Mouse (Mus musculus) lung, embryonic 15.5 days (tissue): ENCODE measurements around the gene Ttc6. TPM values are rescaled to one million over a fixed set of nuclear protein-coding genes. Genes with fewer than 3 reads are reported as not detected.

Experiments used
- ATAC-seq: fragments of 200-750 bp; cut with Nextera tagmentation; 2 replicates; pipeline ENCODE4 v1.8.0; 2017; ENCODE audit warnings: moderate number of reproducible peaks, borderline replicate concordance; ENCODE audit not compliant: low FRiP score, low TSS enrichment; ENCODE audit errors: extremely low read depth
- H3K27ac ChIP-seq: fragments of 300-500 bp; sonication (generic); 2 replicates; pipeline ENCODE4 v1.5.1; 2015; ENCODE audit warnings: moderate library complexity, mild to moderate bottlenecking, inconsistent platforms
- H3K27me3 ChIP-seq: fragments of 300-500 bp; sonication (generic); 2 replicates; pipeline ENCODE4 v1.6.1; 2015; ENCODE audit warnings: inconsistent platforms
- H3K36me3 ChIP-seq: fragments of 300-500 bp; sonication (generic); 2 replicates; pipeline ENCODE4 v1.6.1; 2015; ENCODE audit warnings: inconsistent platforms
- H3K4me1 ChIP-seq: fragments of 300-500 bp; sonication (generic); 2 replicates; pipeline ENCODE4 v1.6.1; 2015; ENCODE audit warnings: inconsistent platforms
- H3K4me2 ChIP-seq: fragments of 300-500 bp; sonication (generic); 2 replicates; pipeline ENCODE4 v1.6.1; 2015; ENCODE audit warnings: inconsistent platforms, mild to moderate bottlenecking, moderate library complexity
- H3K4me3 ChIP-seq: fragments of 300-500 bp; sonication (generic); 2 replicates; pipeline ENCODE4 v1.5.1; 2015; ENCODE audit warnings: mild to moderate bottlenecking, inconsistent platforms
- H3K9ac ChIP-seq: fragments of 300-500 bp; sonication (generic); 2 replicates; pipeline ENCODE4 v1.6.1; 2015; ENCODE audit warnings: inconsistent platforms
- H3K9me3 ChIP-seq: fragments of 300-500 bp; sonication (generic); 2 replicates; pipeline ENCODE4 v1.6.1; 2016; ENCODE audit warnings: inconsistent platforms
- WGBS: fragments of 180-500 bp; shearing (Covaris S2); methylation state at CpG from one replicate; pipeline ENCODE4 v1.1.7; 2015; 5-methylcytosine and 5-hydroxymethylcytosine counted together
- polyA plus RNA-seq: library from polyadenylated mRNA; unstranded; fragments of >200 nt; fragmentation: Nextera tagmentation; extraction: Ambion mirVana; gene quantifications from 2 replicates; pipeline ENCODE4 v1.2.1, GENCODE M21; 2015

The Ttc6 gene
- polyA plus RNA-seq, 1 experiment from 2014 or later, result 7.4 TPM

- no peaks in the 10 kb centered on the region for H3K9me3 ChIP-seq
- peak overlapping the region; percentile 95 for H3K27ac ChIP-seq
- peaks cover 97% of the 10 kb centered on the region for H3K27me3 ChIP-seq
- 0 out of 2 replicates have a peak overlapping the region, but pooled peaks have one; percentile 8 for H3K9ac ChIP-seq
- no peaks in the 10 kb centered on the region for H3K36me3 ChIP-seq
- H3K4me1 ChIP-seq, result peaks cover 12% of the 10 kb centered on the region
- WGBS, result 3% methylated on average over 9 of the region's 9 CpGs
- H3K4me3 ChIP-seq, result peak overlapping the region; percentile 58
- ATAC-seq, result no peak
- H3K4me2 ChIP-seq, result peak overlapping the region; percentile 90
These were observed 16.0 kb upstream of the Ttc6 start for GRCm38 (mm10) chr12:57547890-57548289.

DNA sequence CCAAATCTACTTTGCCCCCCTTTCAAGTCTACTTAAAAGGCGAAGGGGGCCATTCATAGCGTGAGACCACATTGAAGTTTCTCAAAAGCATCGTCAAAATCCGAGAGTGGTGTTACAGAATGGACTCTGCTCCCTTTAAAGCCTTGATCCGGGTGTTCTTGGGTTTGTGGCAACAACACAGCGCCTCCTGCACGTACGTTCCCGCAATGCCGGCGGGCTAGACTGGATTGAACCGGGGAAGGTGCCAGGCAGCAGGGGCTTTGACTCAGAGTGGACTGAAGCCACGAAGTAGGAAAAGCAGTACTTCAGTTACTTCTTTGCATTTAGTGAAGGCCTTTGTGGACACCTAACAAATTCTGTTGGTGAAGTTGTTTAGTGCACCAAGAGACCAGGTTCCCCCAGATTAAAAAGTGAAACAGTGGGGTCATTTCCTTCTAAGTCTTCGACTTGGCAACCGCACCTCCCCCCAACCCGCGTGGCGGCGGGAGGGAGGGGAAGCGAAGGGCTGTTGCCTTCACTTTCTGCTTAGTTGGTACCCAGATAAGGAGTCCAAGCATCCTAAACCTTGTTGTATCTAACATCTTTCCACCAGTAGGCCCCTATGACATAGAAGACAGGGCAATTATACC is 15.4 kb upstream of the Ttc6 start:
- no peak; the same call in 1 of the 2 replicates for ATAC-seq
- H3K9me3 ChIP-seq, result no peaks in the 10 kb centered on the region
- peak overlapping the region; percentile 48 for H3K27ac ChIP-seq
- peaks cover 97% of the 10 kb centered on the region for H3K27me3 ChIP-seq
- peaks cover 12% of the 10 kb centered on the region for H3K4me1 ChIP-seq
- peak overlapping the region; percentile 90 for H3K4me2 ChIP-seq
- WGBS, result 2% methylated on average over 20 of the region's 20 CpGs
- peak overlapping the region; percentile 58 for H3K4me3 ChIP-seq
- peak overlapping the region; percentile 8; the same call in 1 of the 2 replicates for H3K9ac ChIP-seq
- no peaks in the 10 kb centered on the region for H3K36me3 ChIP-seq

DNA sequence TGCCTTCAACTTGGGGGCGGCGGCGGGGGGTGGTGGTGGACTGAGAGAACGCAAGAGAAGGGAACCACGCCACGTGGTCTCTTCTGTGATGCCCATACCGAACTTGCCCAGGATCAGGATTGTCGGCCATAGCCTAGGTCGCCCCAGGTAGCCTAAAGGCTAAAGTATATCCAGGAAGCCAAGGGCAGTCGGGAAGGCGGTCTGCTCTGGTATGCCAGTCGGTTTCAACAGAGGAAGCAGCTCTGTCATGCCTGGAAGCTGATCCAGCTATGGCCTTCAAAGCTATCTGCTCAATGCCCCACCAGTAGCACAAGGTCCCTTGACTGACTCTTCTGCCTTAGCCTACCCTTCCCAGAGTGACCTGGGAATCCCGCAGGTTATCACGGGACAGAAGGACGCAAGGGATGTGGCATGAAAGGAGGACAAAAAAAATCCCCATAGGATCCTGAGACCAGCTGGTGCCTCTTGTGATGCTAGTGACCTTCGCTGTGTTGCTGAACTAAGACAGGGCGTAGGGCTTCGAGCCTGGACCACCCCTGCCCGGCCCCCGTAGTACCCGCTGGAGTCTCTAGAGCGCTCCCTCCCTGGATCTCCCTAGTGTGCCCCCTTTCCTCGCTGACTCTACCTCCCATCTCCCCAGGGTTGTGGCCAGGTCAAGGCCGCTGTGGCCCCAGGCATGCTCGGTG is 14.8 kb upstream of the Ttc6 start:
- ATAC-seq, result no peak
- WGBS, result 5% methylated on average over 25 of the region's 25 CpGs
- Histone ChIP-seq H3K9me3 (no peaks in the 10 kb centered on the region), H3K9ac (peak overlapping the region; percentile 29; the same call in 1 of the 2 replicates), H3K4me2 (peak overlapping the region; percentile 90), H3K27ac (peak overlapping the region; percentile 48), H3K36me3 (no peaks in the 10 kb centered on the region), H3K4me3 (peak overlapping the region; percentile 58), H3K27me3 (peaks cover 98% of the 10 kb centered on the region), H3K4me1 (peaks cover 12% of the 10 kb centered on the region)

GRCm38 (mm10) chr12:57549667-57550160 is 14.2 kb upstream of the Ttc6 start:
- Histone ChIP-seq H3K4me3 (peak overlapping the region; percentile 19), H3K9ac (peak overlapping the region; percentile 29), H3K27ac (no peak overlapping the region), H3K4me1 (peaks cover 12% of the 10 kb centered on the region), H3K36me3 (no peaks in the 10 kb centered on the region), H3K27me3 (peaks cover 98% of the 10 kb centered on the region), H3K9me3 (no peaks in the 10 kb centered on the region), H3K4me2 (peak overlapping the region; percentile 90)
- WGBS, result 4% methylated on average over 15 of the region's 15 CpGs
- no peak for ATAC-seq

DNA sequence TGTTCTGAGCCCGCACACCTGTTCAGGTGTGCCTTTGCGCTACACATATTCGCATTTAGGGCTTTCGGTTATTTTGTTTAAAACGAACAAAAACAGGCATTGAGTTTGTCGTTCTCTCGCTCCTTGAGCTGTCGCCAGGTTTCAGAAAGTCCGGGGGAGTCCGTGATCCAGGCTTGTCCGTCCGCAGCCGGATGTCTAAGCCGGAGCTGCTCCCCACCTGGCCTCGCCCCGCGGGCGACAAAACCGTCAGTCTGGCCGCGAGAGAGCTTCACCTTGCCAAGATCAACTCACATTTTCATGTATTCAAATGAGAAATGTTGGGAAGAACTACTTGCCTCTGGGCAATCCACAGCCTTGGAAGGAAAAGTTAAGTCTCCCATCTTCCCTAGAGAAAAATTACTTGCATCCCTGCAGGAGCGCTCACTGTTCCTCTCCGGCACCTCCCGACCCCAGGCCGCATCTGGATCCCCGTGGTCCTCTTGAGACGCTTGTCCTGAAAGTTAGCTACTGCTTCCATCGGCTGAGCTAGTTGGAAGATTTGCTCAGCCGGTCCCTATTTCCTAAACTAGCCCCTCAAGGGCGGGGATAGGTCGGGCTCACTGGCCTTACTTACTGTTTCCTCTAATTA is 13.6 kb upstream of the Ttc6 start:
- Histone ChIP-seq H3K36me3 (no peaks in the 10 kb centered on the region), H3K27ac (no peak overlapping the region), H3K4me1 (peaks cover 10% of the 10 kb centered on the region), H3K9me3 (no peaks in the 10 kb centered on the region), H3K4me2 (peak overlapping the region; percentile 90), H3K9ac (peak overlapping the region; percentile 29), H3K27me3 (peaks cover 95% of the 10 kb centered on the region), H3K4me3 (peak overlapping the region; percentile 19)
- ATAC-seq, result no peak
- 5% methylated on average over 31 of the region's 31 CpGs for WGBS

GRCm38 (mm10) chr12:57550881-57551280 is 13.0 kb upstream of the Ttc6 start:
- Histone ChIP-seq H3K9ac (no peak overlapping the region), H3K27ac (no peak overlapping the region), H3K4me1 (peaks cover 6% of the 10 kb centered on the region; the same call in 1 of the 2 replicates), H3K4me2 (peak overlapping the region; percentile 90; the same call in 1 of the 2 replicates), H3K4me3 (no peak overlapping the region), H3K36me3 (no peaks in the 10 kb centered on the region), H3K27me3 (peaks cover 89% of the 10 kb centered on the region), H3K9me3 (no peaks in the 10 kb centered on the region)
- ATAC-seq, result no peak
- 17% methylated on average over 8 of the region's 8 CpGs for WGBS

DNA sequence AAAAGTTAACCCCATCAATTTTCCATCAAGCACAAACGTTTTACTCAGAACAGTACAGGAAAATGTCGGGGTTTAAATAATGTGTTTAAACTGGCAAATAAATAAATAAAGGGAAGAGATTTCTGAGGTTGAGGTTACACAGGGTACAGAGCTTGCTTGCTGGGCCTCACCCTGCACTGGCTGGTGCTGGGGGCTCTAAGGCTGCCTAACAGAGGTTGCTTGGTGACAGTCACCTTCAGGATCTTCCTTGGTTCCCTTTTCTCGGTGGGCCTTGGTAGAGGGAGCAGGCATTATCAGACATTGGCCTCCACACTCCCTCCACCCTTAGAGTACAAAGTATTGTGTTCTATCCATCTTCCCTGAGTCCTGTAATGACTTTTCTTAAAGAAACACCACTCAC is 11.6 kb upstream of the Ttc6 start:
- Histone ChIP-seq H3K36me3 (no peaks in the 10 kb centered on the region), H3K4me2 (no peak overlapping the region), H3K4me1 (peaks cover 6% of the 10 kb centered on the region; the same call in 1 of the 2 replicates), H3K4me3 (no peak overlapping the region), H3K27me3 (peaks cover 75% of the 10 kb centered on the region), H3K9me3 (no peaks in the 10 kb centered on the region), H3K27ac (no peak overlapping the region), H3K9ac (no peak overlapping the region)
- no peak for ATAC-seq
- 7% methylated on average over 3 of the region's 3 CpGs for WGBS

GRCm38 (mm10) chr12:57554091-57554490 is 9.8 kb upstream of the Ttc6 start:
- WGBS, result 60% methylated on average over 3 of the region's 3 CpGs
- no peaks in the 10 kb centered on the region for H3K9me3 ChIP-seq
- peaks cover 6% of the 10 kb centered on the region; the same call in 1 of the 2 replicates for H3K4me1 ChIP-seq
- H3K36me3 ChIP-seq, result no peaks in the 10 kb centered on the region
- H3K27ac ChIP-seq, result no peak overlapping the region
- H3K27me3 ChIP-seq, result peaks cover 58% of the 10 kb centered on the region
- ATAC-seq, result no peak
- H3K4me2 ChIP-seq, result no peak overlapping the region
- H3K4me3 ChIP-seq, result no peak overlapping the region
- H3K9ac ChIP-seq, result no peak overlapping the region

DNA sequence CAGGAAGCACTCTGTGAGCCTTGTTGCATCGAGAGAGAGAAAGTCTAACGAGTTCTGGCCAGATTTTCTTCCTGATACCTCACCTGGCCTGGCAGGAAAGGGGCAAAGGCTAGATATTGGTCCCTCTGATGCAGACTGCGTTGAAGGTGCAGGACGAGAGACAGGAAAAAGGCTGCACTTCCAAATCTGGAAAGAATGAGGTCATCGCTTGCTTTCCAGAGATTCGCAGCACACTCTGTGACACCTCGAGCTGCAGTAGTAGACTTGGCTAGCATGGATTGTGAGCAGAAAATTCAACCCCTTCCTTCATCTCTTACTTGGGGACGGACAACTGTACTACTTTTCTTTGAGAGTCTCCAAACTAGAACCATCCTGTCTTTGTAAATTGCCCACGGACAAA is 7.9 kb downstream of the Ttc6 start:
- 0 out of 2 replicates have a peak, but pooled peaks cover 6% of the 10 kb centered on the region for H3K4me1 ChIP-seq
- H3K27me3 ChIP-seq, result peaks cover 24% of the 10 kb centered on the region
- 12% methylated on average over 9 of the region's 9 CpGs for WGBS
- H3K4me3 ChIP-seq, result no peak overlapping the region
- H3K9me3 ChIP-seq, result no peaks in the 10 kb centered on the region
- H3K36me3 ChIP-seq, result no peaks in the 10 kb centered on the region
- H3K27ac ChIP-seq, result no peak overlapping the region
- no peak for ATAC-seq
- H3K4me2 ChIP-seq, result no peak overlapping the region
- no peak overlapping the region for H3K9ac ChIP-seq

DNA sequence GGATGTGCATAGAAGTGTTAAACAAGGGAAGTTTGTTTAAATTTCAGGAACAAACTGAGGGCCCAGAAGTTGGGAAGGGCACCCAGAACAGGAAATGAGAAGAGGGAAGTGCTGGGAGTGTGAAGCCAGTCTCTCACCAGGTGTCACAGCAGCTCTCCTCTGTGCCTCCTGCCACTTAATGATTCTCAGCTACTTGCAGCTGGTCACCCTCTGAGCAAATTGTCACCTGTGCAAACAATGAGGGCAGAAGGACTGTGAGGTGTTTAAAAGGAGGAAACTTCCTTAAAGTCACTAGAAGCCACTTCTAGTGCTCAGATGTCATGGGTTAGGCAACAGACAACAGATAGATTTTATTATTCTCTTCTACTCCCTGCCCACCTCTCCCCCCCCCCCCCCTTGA is 8.5 kb downstream of the Ttc6 start:
- H3K27me3 ChIP-seq, result peaks cover 24% of the 10 kb centered on the region
- no peak overlapping the region for H3K9ac ChIP-seq
- H3K4me1 ChIP-seq, result 0 out of 2 replicates have a peak, but pooled peaks cover 6% of the 10 kb centered on the region
- no peak overlapping the region for H3K4me3 ChIP-seq
- H3K36me3 ChIP-seq, result 0 out of 2 replicates have a peak, but pooled peaks cover 3% of the 10 kb centered on the region
- H3K4me2 ChIP-seq, result no peak overlapping the region
- no peaks in the 10 kb centered on the region for H3K9me3 ChIP-seq
- ATAC-seq, result no peak
- no peak overlapping the region for H3K27ac ChIP-seq

DNA sequence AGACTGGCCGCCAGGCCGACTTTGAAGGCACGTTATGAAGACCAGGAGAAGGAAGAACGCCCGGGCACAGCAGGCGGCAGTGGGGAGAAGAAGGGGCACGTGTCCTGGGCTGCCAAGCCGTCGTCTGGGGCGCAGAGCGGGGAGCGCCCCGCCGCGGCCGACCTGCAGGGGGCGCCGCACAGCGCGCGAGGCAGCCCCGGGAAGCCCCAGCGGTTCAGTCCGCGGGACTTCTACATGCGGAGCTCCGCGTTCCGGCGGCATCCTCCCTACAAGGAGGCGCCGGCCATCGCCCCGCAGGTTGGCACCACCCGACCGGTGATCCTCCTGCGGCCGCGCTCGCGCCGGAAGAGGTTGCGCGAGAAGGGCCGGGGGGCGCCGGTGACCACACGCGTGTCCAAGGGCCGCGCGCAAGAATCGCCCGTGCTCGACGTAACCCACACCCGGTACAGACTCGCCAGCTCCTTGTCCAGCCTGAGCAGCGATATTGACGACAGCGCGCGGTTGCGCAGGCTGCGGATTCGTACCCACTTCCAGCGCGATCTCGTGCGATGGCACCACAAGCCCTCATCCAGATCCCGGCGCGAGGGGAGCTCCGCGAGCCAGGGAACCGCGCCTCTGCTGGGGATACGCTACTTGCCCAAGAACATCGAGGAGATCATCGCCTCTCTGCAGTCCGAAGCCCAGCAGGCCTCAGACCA is 12.2 kb downstream of the Ttc6 start:
- H3K36me3 ChIP-seq, result 0 out of 2 replicates have a peak, but pooled peaks cover 3% of the 10 kb centered on the region
- WGBS, result 4% methylated on average over 65 of the region's 81 CpGs
- H3K4me3 ChIP-seq, result peak overlapping the region; percentile 45
- peak overlapping the region; percentile 5 for H3K9ac ChIP-seq
- H3K27me3 ChIP-seq, result peaks cover 24% of the 10 kb centered on the region
- 0 out of 2 replicates have a peak, but pooled peaks cover 6% of the 10 kb centered on the region for H3K4me1 ChIP-seq
- no peaks in the 10 kb centered on the region for H3K9me3 ChIP-seq
- ATAC-seq, result peak; percentile 91
- peak overlapping the region; percentile 84 for H3K4me2 ChIP-seq
- no peak overlapping the region for H3K27ac ChIP-seq
